Mouse (Mus musculus): ENCODE data around the gene Gm37240. TPM values are rescaled to one million over a fixed set of nuclear protein-coding genes. Genes with fewer than 3 reads are reported as not detected.

Gm37240 gene
- polyA plus RNA-seq, 1 experiment from 2014 or later, result 3.0 TPM

GRCm38 (mm10) chr3:85212751-85213350 is 674.5 kb downstream of the Gm37240 start:
- DNase-seq (ENCODE audit: low spot score), result no peak
- H3K4me3 ChIP-seq, result no peak overlapping the region
- H3K9me3 ChIP-seq, result no peaks in the 10 kb centered on the region
- H3K27ac ChIP-seq, result peak overlapping the region; percentile 9; the same call in 1 of the 2 replicates
- 0 out of 2 replicates have a peak, but pooled peaks cover 6% of the 10 kb centered on the region for H3K27me3 ChIP-seq (ENCODE audit: insufficient read depth, poor library complexity, severe bottlenecking)
- H3K4me1 ChIP-seq, result peaks cover 27% of the 10 kb centered on the region
- H3K36me3 ChIP-seq, result no peaks in the 10 kb centered on the region
- WGBS, result 60% methylated on average over 9 of the region's 9 CpGs

DNA sequence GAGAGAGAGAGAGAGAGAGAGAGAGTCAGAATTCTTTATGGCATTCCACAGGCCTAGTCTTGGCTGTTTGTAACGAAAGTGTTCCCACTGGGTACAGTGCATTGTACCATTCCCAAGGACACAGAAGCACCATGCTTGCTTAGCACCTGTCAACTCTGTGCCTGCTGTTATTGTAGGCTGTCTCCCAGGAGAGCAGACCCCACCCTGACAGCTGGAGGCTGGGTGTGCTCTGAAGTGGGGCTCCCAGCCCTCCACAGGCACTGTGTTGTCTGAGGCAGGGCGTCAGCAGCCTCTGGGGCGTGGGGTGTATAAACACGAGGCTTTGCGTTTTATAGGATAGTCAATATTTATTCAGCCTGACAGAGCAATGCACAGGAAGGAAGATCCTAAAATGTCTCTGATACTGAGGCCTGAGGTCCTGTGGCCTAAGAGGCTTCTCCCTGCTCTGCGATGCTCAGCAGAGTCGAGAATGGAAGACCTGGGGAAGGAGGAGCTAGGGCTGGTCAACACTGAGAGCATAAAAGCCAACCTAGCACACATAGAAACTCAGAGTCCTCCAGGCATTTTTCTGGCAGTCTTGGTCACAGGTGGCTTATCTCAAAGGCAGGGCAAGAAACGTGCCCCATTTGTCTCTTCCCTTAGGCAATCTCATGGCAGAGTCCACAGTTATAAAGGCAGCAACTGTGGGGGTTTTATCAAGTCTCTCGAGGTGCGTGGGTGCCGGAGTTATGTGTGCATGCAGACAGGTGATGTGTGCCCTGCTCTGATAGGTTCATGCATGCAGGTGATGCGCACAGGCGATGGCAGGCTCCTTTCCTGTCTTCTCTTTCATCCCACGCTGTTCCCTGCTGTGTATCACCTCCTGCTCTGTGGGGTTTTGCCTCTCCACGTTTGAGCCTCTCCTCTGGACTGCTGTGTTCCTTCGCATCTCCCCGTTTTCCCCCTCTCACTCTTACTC is 677.2 kb downstream of the Gm37240 start:
- Histone ChIP-seq H3K27ac (peak overlapping the region; percentile 18; the same call in 1 of the 2 replicates), H3K36me3 (no peaks in the 10 kb centered on the region), H3K27me3 (ENCODE audit: insufficient read depth, poor library complexity, severe bottlenecking) (0 out of 2 replicates have a peak, but pooled peaks cover 6% of the 10 kb centered on the region), H3K9me3 (no peaks in the 10 kb centered on the region), H3K4me1 (peaks cover 21% of the 10 kb centered on the region), H3K4me3 (no peak overlapping the region)
- no peak for DNase-seq (ENCODE audit: low spot score)
- 73% methylated on average over 17 of the region's 17 CpGs for WGBS

DNA sequence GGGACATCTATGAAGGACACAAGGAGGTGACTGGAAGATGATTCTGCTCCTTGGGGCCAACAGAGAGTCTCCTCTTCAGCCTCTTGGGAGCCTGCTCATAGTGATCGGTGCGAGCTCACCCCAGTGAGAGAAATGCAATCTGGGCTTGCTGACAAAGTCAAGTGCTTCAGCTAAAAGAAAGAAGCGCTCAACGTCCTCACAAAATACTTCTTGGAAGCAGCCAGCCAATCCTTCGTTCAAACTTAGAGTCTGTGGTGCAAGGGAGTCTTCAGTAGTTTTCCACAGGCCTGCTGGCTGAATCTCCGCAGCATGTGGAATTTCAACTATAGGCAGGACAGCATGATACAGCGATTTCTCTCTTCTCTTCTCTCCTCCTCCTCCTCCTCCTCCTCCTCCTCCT is 680.8 kb downstream of the Gm37240 start:
- WGBS, result 59% methylated on average over 7 of the region's 7 CpGs

DNA sequence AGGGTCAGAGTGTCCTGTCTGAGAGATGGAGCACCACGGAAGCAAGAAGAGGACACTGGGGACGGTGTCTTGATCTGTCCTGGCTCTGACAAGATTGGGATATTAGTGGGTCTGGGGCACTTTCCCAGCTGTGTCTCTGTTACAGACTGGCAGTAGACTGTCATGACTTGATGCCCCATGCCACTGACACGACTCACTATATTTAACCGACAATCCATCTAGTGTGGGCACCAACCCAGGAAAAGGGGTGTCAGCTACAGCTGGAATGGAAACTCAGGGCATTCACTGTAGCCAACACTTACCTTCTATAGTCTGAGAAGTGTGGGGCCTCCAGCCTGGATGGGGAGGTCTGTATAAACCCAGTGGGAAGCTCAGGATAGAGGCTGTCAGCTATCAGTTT is 681.4 kb downstream of the Gm37240 start:
- H3K4me1 ChIP-seq, result peaks cover 10% of the 10 kb centered on the region
- no peak overlapping the region for H3K4me3 ChIP-seq
- DNase-seq (ENCODE audit: low spot score), result no peak
- no peak overlapping the region for H3K27ac ChIP-seq
- no peaks in the 10 kb centered on the region for H3K9me3 ChIP-seq
- WGBS, result 82% methylated on average over 4 of the region's 4 CpGs
- 0 out of 2 replicates have a peak, but pooled peaks cover 6% of the 10 kb centered on the region for H3K27me3 ChIP-seq (ENCODE audit: insufficient read depth, poor library complexity, severe bottlenecking)
- no peaks in the 10 kb centered on the region for H3K36me3 ChIP-seq

More for the DNA sequence above, 680.8 kb downstream of the Gm37240 start:
- no peaks in the 10 kb centered on the region for H3K9me3 ChIP-seq
- no peak overlapping the region for H3K4me3 ChIP-seq
- no peaks in the 10 kb centered on the region for H3K36me3 ChIP-seq
- H3K27ac ChIP-seq, result no peak overlapping the region
- H3K27me3 ChIP-seq (ENCODE audit: insufficient read depth, poor library complexity, severe bottlenecking), result 0 out of 2 replicates have a peak, but pooled peaks cover 6% of the 10 kb centered on the region
- peaks cover 10% of the 10 kb centered on the region for H3K4me1 ChIP-seq
- DNase-seq (ENCODE audit: low spot score), result no peak

GRCm38 (mm10) chr3:85203659-85204058 is 683.7 kb downstream of the Gm37240 start:
- peaks cover 6% of the 10 kb centered on the region; the same call in 1 of the 2 replicates for H3K4me1 ChIP-seq
- H3K4me3 ChIP-seq, result no peak overlapping the region
- 51% methylated on average over 9 of the region's 9 CpGs for WGBS
- H3K27ac ChIP-seq, result no peak overlapping the region
- DNase-seq (ENCODE audit: low spot score), result no peak
- H3K36me3 ChIP-seq, result no peaks in the 10 kb centered on the region
- H3K9me3 ChIP-seq, result no peaks in the 10 kb centered on the region
- no peaks in the 10 kb centered on the region for H3K27me3 ChIP-seq (ENCODE audit: insufficient read depth, poor library complexity, severe bottlenecking)

DNA sequence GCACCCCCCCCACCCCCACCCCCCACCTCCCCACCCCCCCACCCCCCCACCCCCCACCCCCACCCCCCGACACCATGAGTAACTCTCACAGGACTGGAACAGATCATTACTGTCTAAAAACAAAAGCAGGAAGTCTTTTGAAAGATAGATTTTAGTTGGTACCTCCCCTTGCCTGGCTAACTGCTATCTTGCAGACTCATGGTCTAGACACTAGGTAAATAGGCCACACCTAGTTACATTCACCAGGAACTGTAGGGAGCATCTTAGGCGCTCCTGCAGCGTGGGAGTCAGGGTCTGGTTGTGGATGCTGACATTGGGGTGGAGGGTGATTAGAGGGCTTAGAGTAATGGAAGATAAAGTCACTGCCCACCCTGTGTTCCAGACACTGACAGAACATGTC is 684.6 kb downstream of the Gm37240 start:
- H3K4me3 ChIP-seq, result no peak overlapping the region
- H3K4me1 ChIP-seq, result peaks cover 6% of the 10 kb centered on the region; the same call in 1 of the 2 replicates
- 48% methylated on average over 3 of the region's 3 CpGs for WGBS
- H3K9me3 ChIP-seq, result no peaks in the 10 kb centered on the region
- no peak overlapping the region for H3K27ac ChIP-seq
- no peaks in the 10 kb centered on the region for H3K27me3 ChIP-seq (ENCODE audit: insufficient read depth, poor library complexity, severe bottlenecking)
- DNase-seq (ENCODE audit: low spot score), result no peak
- H3K36me3 ChIP-seq, result no peaks in the 10 kb centered on the region

DNA sequence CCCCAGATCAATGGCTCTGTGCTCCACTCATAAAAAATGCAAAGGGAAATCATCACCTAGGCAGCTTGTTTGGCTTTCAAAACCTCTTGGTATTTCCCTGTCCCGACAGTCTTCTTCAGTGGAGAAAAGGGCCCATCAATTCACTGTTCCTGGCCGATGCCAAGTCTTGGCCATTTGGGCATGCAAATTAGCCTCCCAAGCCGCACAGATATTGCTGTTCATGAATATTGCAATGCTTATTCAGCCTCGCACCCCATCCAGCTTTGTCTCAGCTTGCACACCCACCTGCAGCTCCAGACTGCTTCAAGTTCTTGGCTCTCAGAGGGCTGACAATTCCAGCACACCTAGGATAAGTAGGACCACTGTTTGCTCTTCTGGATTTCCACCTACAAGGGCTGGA is 685.5 kb downstream of the Gm37240 start:
- Histone ChIP-seq H3K27me3 (ENCODE audit: insufficient read depth, poor library complexity, severe bottlenecking) (no peaks in the 10 kb centered on the region), H3K36me3 (no peaks in the 10 kb centered on the region), H3K9me3 (no peaks in the 10 kb centered on the region), H3K4me1 (peaks cover 6% of the 10 kb centered on the region; the same call in 1 of the 2 replicates), H3K27ac (no peak overlapping the region), H3K4me3 (no peak overlapping the region)
- WGBS, result 90% methylated on average over 4 of the region's 4 CpGs
- no peak for DNase-seq (ENCODE audit: low spot score)

- H3K9me3 ChIP-seq, result no peaks in the 10 kb centered on the region
- no peaks in the 10 kb centered on the region for H3K36me3 ChIP-seq
- H3K4me1 ChIP-seq, result peaks cover 5% of the 10 kb centered on the region; the same call in 1 of the 2 replicates
- H3K27me3 ChIP-seq (ENCODE audit: insufficient read depth, poor library complexity, severe bottlenecking), result no peaks in the 10 kb centered on the region
- H3K27ac ChIP-seq, result no peak overlapping the region
- no peak overlapping the region for H3K4me3 ChIP-seq
- WGBS, result 92% methylated on average over 3 of the region's 3 CpGs
- no peak for DNase-seq (ENCODE audit: low spot score)
Observed at GRCm38 (mm10) chr3:85198496-85198895, 688.8 kb downstream of the Gm37240 start.

DNA sequence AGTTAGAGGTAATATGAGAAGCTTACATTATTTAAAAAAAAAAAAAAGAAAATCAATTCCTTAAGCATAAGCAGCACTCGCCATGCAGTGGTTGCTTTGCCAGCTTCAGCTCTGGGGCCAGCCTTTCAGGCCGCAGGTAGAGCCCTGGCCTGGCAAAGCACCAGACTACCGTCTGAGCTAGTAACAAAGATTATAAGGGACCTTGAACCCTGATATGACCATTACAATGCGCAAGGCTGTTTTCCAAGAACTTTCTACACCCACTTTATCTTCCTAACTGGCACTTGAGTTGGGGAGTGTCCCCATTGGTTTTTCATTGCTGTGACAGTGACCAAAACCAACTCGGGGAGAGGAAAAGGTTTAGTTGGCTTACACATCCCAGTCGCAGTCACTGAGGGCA is 690.2 kb downstream of the Gm37240 start:
- DNase-seq (ENCODE audit: low spot score), result no peak
- H3K27me3 ChIP-seq (ENCODE audit: insufficient read depth, poor library complexity, severe bottlenecking), result no peaks in the 10 kb centered on the region
- no peaks in the 10 kb centered on the region for H3K36me3 ChIP-seq
- no peak overlapping the region for H3K4me3 ChIP-seq
- WGBS, result 69% methylated on average over 6 of the region's 6 CpGs
- no peak overlapping the region for H3K27ac ChIP-seq
- no peaks in the 10 kb centered on the region for H3K9me3 ChIP-seq
- H3K4me1 ChIP-seq, result peaks cover 5% of the 10 kb centered on the region; the same call in 1 of the 2 replicates

DNA sequence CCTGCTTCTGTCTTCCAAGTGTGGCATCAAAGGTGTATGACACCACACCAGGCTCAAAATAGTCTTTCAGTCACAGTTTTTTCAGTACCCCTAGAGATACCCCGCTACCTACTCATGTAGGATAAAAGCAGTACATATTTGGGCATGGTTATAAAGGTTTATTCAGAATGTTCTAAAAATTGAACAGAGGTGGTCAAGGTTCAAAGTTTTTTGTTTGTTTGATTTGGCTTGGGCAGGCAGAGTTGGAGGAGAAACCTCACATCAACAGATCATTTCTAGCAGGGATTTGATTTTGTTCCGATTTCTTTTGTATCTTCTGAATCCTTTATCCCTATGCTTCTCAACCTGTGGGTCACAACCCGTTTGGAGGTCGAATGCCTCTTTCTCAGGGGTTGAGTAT is 690.7 kb downstream of the Gm37240 start:
- 88% methylated on average over 4 of the region's 4 CpGs for WGBS
- Histone ChIP-seq H3K27ac (no peak overlapping the region), H3K4me1 (peaks cover 5% of the 10 kb centered on the region; the same call in 1 of the 2 replicates)

DNA sequence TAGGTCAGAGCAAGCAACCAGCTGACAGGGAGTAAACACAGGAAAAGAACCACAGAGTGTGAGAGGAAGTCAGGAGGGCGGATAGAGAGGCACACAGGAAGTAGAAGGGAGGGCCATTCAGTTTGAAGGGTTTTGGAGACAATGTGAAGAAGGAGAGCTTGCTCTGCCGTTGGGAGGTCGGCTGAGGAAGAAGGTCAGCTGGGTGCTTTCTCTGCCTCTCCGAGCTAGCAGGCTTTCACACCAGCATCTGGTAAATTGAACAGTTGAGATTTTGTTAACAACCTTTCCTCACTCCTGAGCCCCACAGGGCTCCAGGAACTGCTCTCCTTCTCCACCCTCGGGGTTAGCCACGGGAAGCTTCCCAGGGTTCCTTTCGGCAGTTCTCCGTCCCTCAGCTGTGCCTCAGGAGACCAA is 692.2 kb downstream of the Gm37240 start:
- Histone ChIP-seq H3K36me3 (no peaks in the 10 kb centered on the region), H3K4me1 (peaks cover 5% of the 10 kb centered on the region; the same call in 1 of the 2 replicates), H3K27me3 (ENCODE audit: insufficient read depth, poor library complexity, severe bottlenecking) (no peaks in the 10 kb centered on the region), H3K4me3 (peak overlapping the region; percentile 24; the same call in 1 of the 2 replicates), H3K9me3 (no peaks in the 10 kb centered on the region), H3K27ac (peak overlapping the region; percentile 42; the same call in 1 of the 2 replicates)
- no peak for DNase-seq (ENCODE audit: low spot score)
- 48% methylated on average over 8 of the region's 8 CpGs for WGBS

More for the DNA sequence above, 690.7 kb downstream of the Gm37240 start:
- Histone ChIP-seq H3K36me3 (no peaks in the 10 kb centered on the region), H3K27me3 (ENCODE audit: insufficient read depth, poor library complexity, severe bottlenecking) (no peaks in the 10 kb centered on the region), H3K9me3 (no peaks in the 10 kb centered on the region), H3K4me3 (no peak overlapping the region)
- DNase-seq (ENCODE audit: low spot score), result no peak

- H3K27ac ChIP-seq, result no peak overlapping the region
- peaks cover 37% of the 10 kb centered on the region for H3K4me1 ChIP-seq
- H3K9me3 ChIP-seq, result no peaks in the 10 kb centered on the region
- no peak overlapping the region for H3K4me3 ChIP-seq
- peaks cover 12% of the 10 kb centered on the region; the same call in 1 of the 2 replicates for H3K27me3 ChIP-seq (ENCODE audit: insufficient read depth, poor library complexity, severe bottlenecking)
- WGBS, result 64% methylated on average over 8 of the region's 8 CpGs
- no peak for DNase-seq (ENCODE audit: low spot score)
- H3K36me3 ChIP-seq, result no peaks in the 10 kb centered on the region
Observed at GRCm38 (mm10) chr3:85189791-85190190, 697.5 kb downstream of the Gm37240 start.

DNA sequence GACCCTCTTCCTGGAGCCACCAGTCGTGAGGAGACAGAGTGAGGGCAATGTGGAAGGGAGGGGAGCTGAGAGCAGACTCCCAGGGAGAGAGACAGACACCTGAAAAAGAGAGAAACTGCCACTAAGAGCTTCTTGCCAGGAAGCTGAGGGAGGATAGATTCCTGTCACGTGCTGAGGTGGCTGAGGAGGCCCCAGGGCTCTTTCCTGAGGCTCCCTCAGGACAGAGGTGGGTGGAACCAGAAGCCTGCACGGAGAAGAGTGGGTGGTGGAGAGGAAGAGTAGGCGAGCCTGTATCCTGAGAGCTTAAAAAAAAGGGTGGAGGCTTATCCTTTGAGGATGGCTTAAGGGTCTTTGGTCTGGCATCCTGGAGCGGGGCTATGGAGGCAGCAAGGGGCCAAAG is 699.0 kb downstream of the Gm37240 start:
- 26% methylated on average over 5 of the region's 5 CpGs for WGBS
- no peak for DNase-seq (ENCODE audit: low spot score)
- H3K9me3 ChIP-seq, result no peaks in the 10 kb centered on the region
- no peaks in the 10 kb centered on the region for H3K36me3 ChIP-seq
- H3K27me3 ChIP-seq (ENCODE audit: insufficient read depth, poor library complexity, severe bottlenecking), result peaks cover 12% of the 10 kb centered on the region; the same call in 1 of the 2 replicates
- peaks cover 37% of the 10 kb centered on the region for H3K4me1 ChIP-seq
- H3K27ac ChIP-seq, result no peak overlapping the region
- H3K4me3 ChIP-seq, result no peak overlapping the region
